Mouse (Mus musculus): ENCODE results near the gene Caap1.

Caap1 gene

GRCm38 (mm10) chr4:94556265-94557054 is at the start of gene Caap1, which contains the start of gene Gm10306:
Gene Caap1 (minus strand): TSS chr4:94556796.
Gene Gm10306 (plus strand): TSS chr4:94556546.
- in situ Hi-C loops (cut with MboI, MseI), result no loop called here

- in situ Hi-C loops (cut with MboI, MseI), result no loop called here
These were observed 49.0 kb upstream of the Caap1 start for GRCm38 (mm10) chr4:94605591-94605990.

- in situ Hi-C loops (cut with MboI, MseI), result no loop called here
These were observed 47.9 kb upstream of the Caap1 start for GRCm38 (mm10) chr4:94604452-94605019.

- in situ Hi-C loops (cut with MboI, MseI), result no loop called here
These were observed 46.5 kb upstream of the Caap1 start, which contains the start of gene Plaa for GRCm38 (mm10) chr4:94603031-94603629. Gene Plaa (minus strand): TSS chr4:94603244.

- in situ Hi-C loops (cut with MboI, MseI), result no loop called here
These were observed 46.0 kb upstream of the Caap1 start for GRCm38 (mm10) chr4:94602496-94603030.

GRCm38 (mm10) chr4:94601395-94601794 is 44.8 kb upstream of the Caap1 start:
- in situ Hi-C loops (cut with MboI, MseI), result no loop called here

- in situ Hi-C loops (cut with MboI, MseI), result loop anchor here (25.0 kb wide), 1 partner anchor 370 kb away; no protein-coding TSS in a partner anchor
These were observed 36.1 kb upstream of the Caap1 start for GRCm38 (mm10) chr4:94592709-94593108.

GRCm38 (mm10) chr4:94591765-94592381 is 35.3 kb upstream of the Caap1 start:
- in situ Hi-C loops (cut with MboI, MseI), result loop anchor here (25.0 kb wide), 1 partner anchor 370 kb away; no protein-coding TSS in a partner anchor

- in situ Hi-C loops (cut with MboI, MseI), result no loop called here
These were observed 16.1 kb upstream of the Caap1 start for GRCm38 (mm10) chr4:94572677-94573076.

GRCm38 (mm10) chr4:94564297-94564696 is 7.7 kb upstream of the Caap1 start:
- in situ Hi-C loops (cut with MboI, MseI), result no loop called here

- in situ Hi-C loops (cut with MboI, MseI), result no loop called here
These were observed 5.5 kb upstream of the Caap1 start for GRCm38 (mm10) chr4:94561954-94562648.

GRCm38 (mm10) chr4:94560316-94560715 is 3.7 kb upstream of the Caap1 start:
- in situ Hi-C loops (cut with MboI, MseI), result no loop called here

GRCm38 (mm10) chr4:94559266-94559665 is 2.7 kb upstream of the Caap1 start:
- in situ Hi-C loops (cut with MboI, MseI), result no loop called here

- in situ Hi-C loops (cut with MboI, MseI), result no loop called here
These were observed 549 bp upstream of the Caap1 start for GRCm38 (mm10) chr4:94557145-94557544.

- in situ Hi-C loops (cut with MboI, MseI), result no loop called here
These were observed 1.6 kb downstream of the Caap1 start for GRCm38 (mm10) chr4:94554955-94555494.

GRCm38 (mm10) chr4:94544321-94544720 is 12.3 kb downstream of the Caap1 start:
- in situ Hi-C loops (cut with MboI, MseI), result no loop called here

- in situ Hi-C loops (cut with MboI, MseI), result no loop called here
These were observed 13.6 kb downstream of the Caap1 start for GRCm38 (mm10) chr4:94543041-94543440.

GRCm38 (mm10) chr4:94533205-94533604 is 23.4 kb downstream of the Caap1 start:
- in situ Hi-C loops (cut with MboI, MseI), result no loop called here

- in situ Hi-C loops (cut with MboI, MseI), result no loop called here
These were observed 27.1 kb downstream of the Caap1 start for GRCm38 (mm10) chr4:94529448-94529847.

- in situ Hi-C loops (cut with MboI, MseI), result loop anchor here (25.0 kb wide), 2 partner anchors 1186 to 1386 kb away; partner anchors contain the start of gene Tusc1
These were observed 33.3 kb downstream of the Caap1 start for GRCm38 (mm10) chr4:94523321-94523720.

GRCm38 (mm10) chr4:94517631-94518030 is 39.0 kb downstream of the Caap1 start:
- in situ Hi-C loops (cut with MboI, MseI), result loop anchor here (25.0 kb wide), 2 partner anchors 1180 to 1380 kb away; partner anchors contain the start of gene Tusc1

Measured in T-helper 2 cell (primary cell).